Mouse (Mus musculus): ENCODE results near the gene Il10ra. TPM values are rescaled to one million over a fixed set of nuclear protein-coding genes. Genes with fewer than 3 reads are reported as not detected.

Il10ra gene
- polyA plus RNA-seq, 1 experiment from 2014 or later = 0.45 TPM

GRCm38 (mm10) chr9:45291481-45292168 is 22.7 kb upstream of the Il10ra start:
- Histone ChIP-seq H3K36me3 (no peaks in the 10 kb centered on the region), H3K4me2 (replicated peaks) (no peak overlapping the region)
- WGBS = 86% methylated on average over 11 of the region's 11 CpGs

GRCm38 (mm10) chr9:45282466-45282865 is 13.5 kb upstream of the Il10ra start:
- no peak for ATAC-seq (ENCODE audit: insufficient number of reproducible peaks, insufficient read depth, low FRiP score, low TSS enrichment)
- H3K9me3 ChIP-seq = no peaks in the 10 kb centered on the region
- no peak overlapping the region for H3K4me3 ChIP-seq
- 84% methylated on average over 5 of the region's 5 CpGs for WGBS
- H3K4me1 ChIP-seq = no peaks in the 10 kb centered on the region
- H3K27ac ChIP-seq = no peak overlapping the region
- no peak overlapping the region for H3K9ac ChIP-seq
- no peaks in the 10 kb centered on the region for H3K27me3 ChIP-seq
- H3K36me3 ChIP-seq = no peaks in the 10 kb centered on the region
- no peak overlapping the region for H3K4me2 ChIP-seq (replicated peaks)

More at GRCm38 (mm10) chr9:45291481-45292168, 22.7 kb upstream of the Il10ra start:
- H3K4me3 ChIP-seq = no peak overlapping the region
- no peaks in the 10 kb centered on the region for H3K9me3 ChIP-seq
- no peak overlapping the region for H3K27ac ChIP-seq
- H3K27me3 ChIP-seq = no peaks in the 10 kb centered on the region
- H3K9ac ChIP-seq = no peak overlapping the region
- ATAC-seq (ENCODE audit: insufficient number of reproducible peaks, insufficient read depth, low FRiP score, low TSS enrichment) = no peak
- H3K4me1 ChIP-seq = no peaks in the 10 kb centered on the region

- Histone ChIP-seq H3K4me2 (replicated peaks) (no peak overlapping the region), H3K27me3 (no peaks in the 10 kb centered on the region), H3K9me3 (no peaks in the 10 kb centered on the region), H3K36me3 (no peaks in the 10 kb centered on the region), H3K27ac (no peak overlapping the region), H3K9ac (no peak overlapping the region), H3K4me1 (no peaks in the 10 kb centered on the region), H3K4me3 (no peak overlapping the region)
- 80% methylated on average over 3 of the region's 3 CpGs for WGBS
- no peak for ATAC-seq (ENCODE audit: insufficient number of reproducible peaks, insufficient read depth, low FRiP score, low TSS enrichment)
Measured at GRCm38 (mm10) chr9:45280891-45281290, 11.9 kb upstream of the Il10ra start.

- 82% methylated on average over 3 of the region's 3 CpGs for WGBS
- no peaks in the 10 kb centered on the region for H3K9me3 ChIP-seq
- H3K9ac ChIP-seq = no peak overlapping the region
- ATAC-seq (ENCODE audit: insufficient number of reproducible peaks, insufficient read depth, low FRiP score, low TSS enrichment) = no peak
- H3K4me1 ChIP-seq = no peaks in the 10 kb centered on the region
- H3K4me2 ChIP-seq (replicated peaks) = no peak overlapping the region
- no peaks in the 10 kb centered on the region for H3K27me3 ChIP-seq
- no peak overlapping the region for H3K4me3 ChIP-seq
- no peaks in the 10 kb centered on the region for H3K36me3 ChIP-seq
- H3K27ac ChIP-seq = no peak overlapping the region
Measured at GRCm38 (mm10) chr9:45280059-45280458, 11.1 kb upstream of the Il10ra start.

GRCm38 (mm10) chr9:45274635-45275034 is 5.7 kb upstream of the Il10ra start:
- Histone ChIP-seq H3K36me3 (no peaks in the 10 kb centered on the region), H3K4me1 (no peaks in the 10 kb centered on the region), H3K4me3 (no peak overlapping the region), H3K27me3 (peaks cover 19% of the 10 kb centered on the region), H3K4me2 (replicated peaks) (no peak overlapping the region), H3K9ac (no peak overlapping the region), H3K9me3 (no peaks in the 10 kb centered on the region), H3K27ac (no peak overlapping the region)
- no peak for ATAC-seq (ENCODE audit: insufficient number of reproducible peaks, insufficient read depth, low FRiP score, low TSS enrichment)
- 83% methylated on average over 2 of the region's 2 CpGs for WGBS

DNA sequence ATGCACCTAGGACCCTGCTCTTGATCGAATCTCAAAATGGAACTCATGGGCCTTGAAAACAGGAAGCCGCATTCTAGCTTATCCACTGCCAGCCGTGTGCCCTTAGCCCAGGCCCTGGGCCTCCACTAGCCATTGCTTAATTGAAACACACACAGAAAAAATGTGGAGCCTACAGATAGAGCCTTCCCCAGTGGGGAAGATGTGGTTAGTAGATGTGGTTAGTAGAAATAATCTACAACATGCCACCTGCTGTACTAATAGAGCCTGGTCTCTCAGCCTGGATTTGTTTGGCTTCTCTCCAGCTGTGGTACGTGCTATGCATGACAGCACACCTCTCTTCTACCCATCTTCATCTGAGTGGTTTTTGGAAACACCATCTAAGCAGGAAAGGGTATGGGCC is 5.3 kb upstream of the Il10ra start:
- Histone ChIP-seq H3K36me3 (no peaks in the 10 kb centered on the region), H3K4me3 (no peak overlapping the region), H3K9ac (no peak overlapping the region), H3K4me2 (replicated peaks) (no peak overlapping the region), H3K9me3 (no peaks in the 10 kb centered on the region), H3K4me1 (no peaks in the 10 kb centered on the region), H3K27ac (no peak overlapping the region), H3K27me3 (peaks cover 23% of the 10 kb centered on the region)
- WGBS = 85% methylated on average over 4 of the region's 4 CpGs
- ATAC-seq (ENCODE audit: insufficient number of reproducible peaks, insufficient read depth, low FRiP score, low TSS enrichment) = no peak

DNA sequence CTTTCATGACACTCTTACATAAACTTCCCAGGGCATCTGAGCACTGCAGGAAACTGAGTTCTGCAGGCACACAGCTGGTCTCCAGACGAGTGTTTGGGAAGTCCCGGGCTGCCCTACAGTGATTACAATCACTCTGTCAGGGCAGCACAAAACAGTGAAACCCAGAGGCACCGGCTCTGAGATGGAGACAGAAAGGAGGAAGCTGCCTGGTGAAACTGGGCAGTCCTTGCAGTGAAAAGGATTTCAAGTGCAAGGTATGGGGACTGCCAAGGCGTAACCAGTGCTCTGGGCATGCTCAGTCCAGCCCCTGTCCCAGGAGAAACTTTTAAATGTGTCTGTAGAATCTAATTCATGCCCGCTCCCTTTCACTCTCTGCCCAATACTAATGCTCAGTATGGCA is 3.3 kb upstream of the Il10ra start:
- no peaks in the 10 kb centered on the region for H3K9me3 ChIP-seq
- H3K4me1 ChIP-seq = no peaks in the 10 kb centered on the region
- 41% methylated on average over 5 of the region's 5 CpGs for WGBS
- peaks cover 43% of the 10 kb centered on the region for H3K27me3 ChIP-seq
- no peak overlapping the region for H3K4me2 ChIP-seq (replicated peaks)
- no peak overlapping the region for H3K4me3 ChIP-seq
- H3K27ac ChIP-seq = no peak overlapping the region
- no peak overlapping the region for H3K9ac ChIP-seq
- no peak for ATAC-seq (ENCODE audit: insufficient number of reproducible peaks, insufficient read depth, low FRiP score, low TSS enrichment)
- no peaks in the 10 kb centered on the region for H3K36me3 ChIP-seq

DNA sequence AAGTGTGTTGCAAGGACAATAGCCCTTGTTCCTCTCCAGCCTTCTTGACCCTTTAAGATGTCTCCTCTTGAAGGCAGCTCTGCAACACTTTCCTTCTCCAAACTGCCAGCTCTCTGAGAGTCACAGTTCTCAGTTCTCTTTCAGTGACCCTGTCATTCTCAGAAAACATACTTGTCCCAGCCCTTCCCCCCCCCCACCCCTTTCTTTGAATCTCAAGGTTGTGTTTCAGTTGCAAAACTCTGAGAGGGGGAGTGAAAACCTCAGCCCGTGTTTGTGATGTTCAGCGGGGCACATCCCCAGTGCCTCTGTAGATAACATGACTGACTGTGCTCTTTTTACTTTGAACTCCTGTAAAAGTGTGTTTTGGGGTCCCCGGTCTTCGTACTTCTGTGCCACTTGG is 870 bp downstream of the Il10ra start:
- H3K27ac ChIP-seq = no peak overlapping the region
- H3K4me1 ChIP-seq = no peaks in the 10 kb centered on the region
- H3K9me3 ChIP-seq = no peaks in the 10 kb centered on the region
- ATAC-seq (ENCODE audit: insufficient number of reproducible peaks, insufficient read depth, low FRiP score, low TSS enrichment) = no peak
- no peak overlapping the region for H3K4me3 ChIP-seq
- no peaks in the 10 kb centered on the region for H3K36me3 ChIP-seq
- H3K27me3 ChIP-seq = peaks cover 45% of the 10 kb centered on the region
- H3K9ac ChIP-seq = no peak overlapping the region
- 65% methylated on average over 4 of the region's 4 CpGs for WGBS
- H3K4me2 ChIP-seq (replicated peaks) = no peak overlapping the region

DNA sequence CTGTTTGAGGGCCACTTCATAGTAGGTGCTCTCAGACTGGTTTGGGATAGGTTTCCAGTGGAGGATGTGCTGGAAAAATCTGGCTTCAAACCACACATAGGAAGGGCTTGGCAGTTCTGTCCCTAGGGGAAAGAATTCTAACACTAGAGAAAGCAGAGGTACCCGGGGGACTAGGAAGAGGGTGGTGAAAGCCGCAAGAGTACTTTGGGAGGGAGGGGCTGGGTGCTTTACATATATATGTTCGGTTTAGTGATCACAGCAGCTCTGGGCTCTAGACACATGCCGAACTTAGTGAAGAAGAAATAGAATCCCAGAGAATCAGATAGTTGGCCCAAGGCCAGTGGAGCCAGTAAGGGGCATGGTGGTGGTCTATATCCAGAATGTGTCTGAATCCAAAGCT is 1.9 kb downstream of the Il10ra start:
- WGBS = 76% methylated on average over 4 of the region's 4 CpGs
- Histone ChIP-seq H3K27ac (no peak overlapping the region), H3K27me3 (peaks cover 45% of the 10 kb centered on the region), H3K4me2 (replicated peaks) (no peak overlapping the region), H3K4me1 (no peaks in the 10 kb centered on the region), H3K9me3 (no peaks in the 10 kb centered on the region), H3K4me3 (no peak overlapping the region), H3K36me3 (no peaks in the 10 kb centered on the region), H3K9ac (no peak overlapping the region)
- no peak for ATAC-seq (ENCODE audit: insufficient number of reproducible peaks, insufficient read depth, low FRiP score, low TSS enrichment)

- H3K4me1 ChIP-seq = no peaks in the 10 kb centered on the region
- WGBS = 66% methylated on average over 5 of the region's 5 CpGs
- H3K4me2 ChIP-seq (replicated peaks) = no peak overlapping the region
- no peak overlapping the region for H3K27ac ChIP-seq
- no peaks in the 10 kb centered on the region for H3K27me3 ChIP-seq
- no peaks in the 10 kb centered on the region for H3K9me3 ChIP-seq
- H3K9ac ChIP-seq = no peak overlapping the region
- no peak for ATAC-seq (ENCODE audit: insufficient number of reproducible peaks, insufficient read depth, low FRiP score, low TSS enrichment)
- H3K4me3 ChIP-seq = no peak overlapping the region
- no peaks in the 10 kb centered on the region for H3K36me3 ChIP-seq
Measured at GRCm38 (mm10) chr9:45261872-45262271, 7.1 kb downstream of the Il10ra start.

GRCm38 (mm10) chr9:45261466-45261865 is 7.5 kb downstream of the Il10ra start:
- Histone ChIP-seq H3K9me3 (no peaks in the 10 kb centered on the region), H3K27ac (no peak overlapping the region), H3K9ac (no peak overlapping the region), H3K4me2 (replicated peaks) (no peak overlapping the region), H3K4me3 (no peak overlapping the region), H3K36me3 (no peaks in the 10 kb centered on the region), H3K27me3 (no peaks in the 10 kb centered on the region), H3K4me1 (no peaks in the 10 kb centered on the region)
- WGBS = 74% methylated on average over 4 of the region's 4 CpGs
- ATAC-seq (ENCODE audit: insufficient number of reproducible peaks, insufficient read depth, low FRiP score, low TSS enrichment) = no peak

DNA sequence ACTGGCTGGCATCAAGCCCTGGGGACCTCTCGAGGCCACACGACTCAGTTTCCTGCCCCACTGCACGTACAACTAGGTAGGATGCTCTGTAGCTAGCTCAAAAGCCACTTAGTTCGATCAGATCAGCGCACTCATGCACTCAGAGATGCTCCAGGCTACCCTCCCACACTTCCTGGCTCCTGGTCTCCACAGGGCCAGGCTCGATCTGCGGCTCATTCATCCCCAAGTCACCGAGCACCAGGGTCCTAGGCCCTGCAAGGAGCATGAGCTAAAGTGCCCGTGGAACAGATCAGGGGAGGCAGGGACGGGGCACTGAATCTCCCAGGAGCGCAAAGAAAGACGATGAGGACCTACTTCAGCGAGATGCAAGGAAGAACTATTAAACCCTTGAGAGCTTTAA is 9.9 kb downstream of the Il10ra start:
- no peaks in the 10 kb centered on the region for H3K27me3 ChIP-seq
- WGBS = 83% methylated on average over 13 of the region's 13 CpGs
- no peaks in the 10 kb centered on the region for H3K9me3 ChIP-seq
- no peaks in the 10 kb centered on the region for H3K4me1 ChIP-seq
- H3K27ac ChIP-seq = no peak overlapping the region
- no peaks in the 10 kb centered on the region for H3K36me3 ChIP-seq
- no peak for ATAC-seq (ENCODE audit: insufficient number of reproducible peaks, insufficient read depth, low FRiP score, low TSS enrichment)
- H3K4me2 ChIP-seq (replicated peaks) = no peak overlapping the region
- no peak overlapping the region for H3K9ac ChIP-seq
- no peak overlapping the region for H3K4me3 ChIP-seq
